Mouse (Mus musculus): ENCODE measurements around the gene Nsmce4a. TPM values are rescaled to one million over a fixed set of nuclear protein-coding genes. Genes with fewer than 3 reads are reported as not detected.
A peak's percentile ranks its signal among the peaks of the same experiment; 100 is the strongest.

The Nsmce4a gene
- polyA plus RNA-seq, 1 experiment = 152 TPM

- no peaks in the 10 kb centered on the region for H3K27me3 ChIP-seq (ENCODE audit: control insufficient read depth, insufficient read depth, low read length, poor library complexity, severe bottlenecking)
- peaks cover 1% of the 10 kb centered on the region for H3K4me1 ChIP-seq (ENCODE audit: control insufficient read depth, insufficient read depth, low read length)
Measured at GRCm38 (mm10) chr7:130523451-130523850, 49.5 kb downstream of the Nsmce4a start.

GRCm38 (mm10) chr7:130520812-130521422 lies 52.0 kb downstream of the Nsmce4a start:
- TF ChIP-seq POLR2A (IDR thresholded peaks at IDR 0.05; ENCODE audit: insufficient read depth, low read length) (no peak), EP300 (IDR thresholded peaks at IDR 0.05; ENCODE audit: insufficient read depth, low read depth, low read length) (no peak), CTCF (IDR thresholded peaks at IDR 0.05; ENCODE audit: low read depth, low read length) (no peak)
- no peaks in the 10 kb centered on the region for H3K36me3 ChIP-seq (ENCODE audit: control insufficient read depth, insufficient read depth, low read length, poor library complexity, severe bottlenecking)
- H3K9ac ChIP-seq (ENCODE audit: low read depth, poor library complexity, severe bottlenecking) = 0 out of 2 replicates have a peak overlapping the region, but pooled peaks have one; percentile 86
- no peaks in the 10 kb centered on the region for H3K27me3 ChIP-seq (ENCODE audit: control insufficient read depth, insufficient read depth, low read length, poor library complexity, severe bottlenecking)
- H3K9me3 ChIP-seq (replicated peaks; ENCODE audit: control insufficient read depth, insufficient read depth, low read length, poor library complexity, severe bottlenecking) = no peaks in the 10 kb centered on the region
- no peak overlapping the region for H3K4me3 ChIP-seq (ENCODE audit: low read depth, low read length)
- H3K27ac ChIP-seq (ENCODE audit: insufficient read depth, low read length) = no peak overlapping the region
- H3K4me1 ChIP-seq (ENCODE audit: control insufficient read depth, insufficient read depth, low read length) = peaks cover 1% of the 10 kb centered on the region

More at GRCm38 (mm10) chr7:130523451-130523850, 49.5 kb downstream of the Nsmce4a start:
- Histone ChIP-seq H3K4me3 (ENCODE audit: low read depth, low read length) (no peak overlapping the region), H3K36me3 (ENCODE audit: control insufficient read depth, insufficient read depth, low read length, poor library complexity, severe bottlenecking) (no peaks in the 10 kb centered on the region), H3K9me3 (replicated peaks; ENCODE audit: control insufficient read depth, insufficient read depth, low read length, poor library complexity, severe bottlenecking) (no peaks in the 10 kb centered on the region), H3K27ac (ENCODE audit: insufficient read depth, low read length) (no peak overlapping the region), H3K9ac (ENCODE audit: low read depth, poor library complexity, severe bottlenecking) (no peak overlapping the region)
- TF ChIP-seq EP300 (IDR thresholded peaks at IDR 0.05; ENCODE audit: insufficient read depth, low read depth, low read length) (no peak), POLR2A (IDR thresholded peaks at IDR 0.05; ENCODE audit: insufficient read depth, low read length) (no peak), CTCF (IDR thresholded peaks at IDR 0.05; ENCODE audit: low read depth, low read length) (no peak)

GRCm38 (mm10) chr7:130520049-130520425 lies 52.9 kb downstream of the Nsmce4a start, which contains the start of gene Ate1:
Gene Ate1, minus strand, starts transcription at chr7:130520369.
- Histone ChIP-seq H3K36me3 (ENCODE audit: control insufficient read depth, insufficient read depth, low read length, poor library complexity, severe bottlenecking) (0 out of 2 replicates have a peak, but pooled peaks cover under 1% of the 10 kb centered on the region), H3K9ac (ENCODE audit: low read depth, poor library complexity, severe bottlenecking) (peak within 1 kb of the TSS; percentile 86), H3K27ac (ENCODE audit: insufficient read depth, low read length) (peak within 1 kb of the TSS; percentile 49), H3K9me3 (replicated peaks; ENCODE audit: control insufficient read depth, insufficient read depth, low read length, poor library complexity, severe bottlenecking) (no peaks in the 10 kb centered on the region), H3K4me3 (ENCODE audit: low read depth, low read length) (peak within 1 kb of the TSS; percentile 80), H3K4me1 (ENCODE audit: control insufficient read depth, insufficient read depth, low read length) (peaks cover 1% of the 10 kb centered on the region), H3K27me3 (ENCODE audit: control insufficient read depth, insufficient read depth, low read length, poor library complexity, severe bottlenecking) (no peaks in the 10 kb centered on the region)
- no peak for TF ChIP-seq CTCF (IDR thresholded peaks at IDR 0.05; ENCODE audit: low read depth, low read length)
- TF ChIP-seq POLR2A (IDR thresholded peaks at IDR 0.05; ENCODE audit: insufficient read depth, low read length) = no peak
- TF ChIP-seq EP300 (IDR thresholded peaks at IDR 0.05; ENCODE audit: insufficient read depth, low read depth, low read length) = no peak

- Histone ChIP-seq H3K4me3 (ENCODE audit: low read depth, low read length) (peak overlapping the region; percentile 80), H3K36me3 (ENCODE audit: control insufficient read depth, insufficient read depth, low read length, poor library complexity, severe bottlenecking) (0 out of 2 replicates have a peak, but pooled peaks cover 2% of the 10 kb centered on the region), H3K9me3 (replicated peaks; ENCODE audit: control insufficient read depth, insufficient read depth, low read length, poor library complexity, severe bottlenecking) (no peaks in the 10 kb centered on the region), H3K27ac (ENCODE audit: insufficient read depth, low read length) (peak overlapping the region; percentile 49), H3K4me1 (ENCODE audit: control insufficient read depth, insufficient read depth, low read length) (peaks cover 1% of the 10 kb centered on the region), H3K9ac (ENCODE audit: low read depth, poor library complexity, severe bottlenecking) (peak overlapping the region; percentile 86), H3K27me3 (ENCODE audit: control insufficient read depth, insufficient read depth, low read length, poor library complexity, severe bottlenecking) (no peaks in the 10 kb centered on the region)
- no peak for TF ChIP-seq CTCF (IDR thresholded peaks at IDR 0.05; ENCODE audit: low read depth, low read length)
- 0 out of 2 replicates have a peak, but pooled peaks have one; percentile 45 for TF ChIP-seq EP300 (IDR thresholded peaks at IDR 0.05; ENCODE audit: insufficient read depth, low read depth, low read length)
- TF ChIP-seq POLR2A (IDR thresholded peaks at IDR 0.05; ENCODE audit: insufficient read depth, low read length) = peak; percentile 14
Measured at GRCm38 (mm10) chr7:130519096-130520048, 53.5 kb downstream of the Nsmce4a start.

GRCm38 (mm10) chr7:130518213-130519095 lies 54.5 kb downstream of the Nsmce4a start:
- H3K27me3 ChIP-seq (ENCODE audit: control insufficient read depth, insufficient read depth, low read length, poor library complexity, severe bottlenecking) = no peaks in the 10 kb centered on the region
- peak overlapping the region; percentile 80 for H3K4me3 ChIP-seq (ENCODE audit: low read depth, low read length)
- H3K27ac ChIP-seq (ENCODE audit: insufficient read depth, low read length) = no peak overlapping the region
- no peaks in the 10 kb centered on the region for H3K9me3 ChIP-seq (replicated peaks; ENCODE audit: control insufficient read depth, insufficient read depth, low read length, poor library complexity, severe bottlenecking)
- H3K4me1 ChIP-seq (ENCODE audit: control insufficient read depth, insufficient read depth, low read length) = peaks cover 1% of the 10 kb centered on the region
- TF ChIP-seq EP300 (IDR thresholded peaks at IDR 0.05; ENCODE audit: insufficient read depth, low read depth, low read length) (no peak), POLR2A (IDR thresholded peaks at IDR 0.05; ENCODE audit: insufficient read depth, low read length) (no peak), CTCF (IDR thresholded peaks at IDR 0.05; ENCODE audit: low read depth, low read length) (no peak)
- H3K36me3 ChIP-seq (ENCODE audit: control insufficient read depth, insufficient read depth, low read length, poor library complexity, severe bottlenecking) = 0 out of 2 replicates have a peak, but pooled peaks cover 2% of the 10 kb centered on the region
- peak overlapping the region; percentile 86 for H3K9ac ChIP-seq (ENCODE audit: low read depth, poor library complexity, severe bottlenecking)

All from ES-Bruce4 (cell line).